Mouse (Mus musculus) testis, postnatal 10 days (tissue): ENCODE data around the gene Med28.
A peak's percentile ranks its signal among the peaks of the same experiment; 100 is the strongest.

ENCODE experiments used
- DNase-seq: peaks from one replicate; pipeline ENCODE4 v3.0.0; 2021; ENCODE audit warnings: low spot score

Med28 gene

DNA sequence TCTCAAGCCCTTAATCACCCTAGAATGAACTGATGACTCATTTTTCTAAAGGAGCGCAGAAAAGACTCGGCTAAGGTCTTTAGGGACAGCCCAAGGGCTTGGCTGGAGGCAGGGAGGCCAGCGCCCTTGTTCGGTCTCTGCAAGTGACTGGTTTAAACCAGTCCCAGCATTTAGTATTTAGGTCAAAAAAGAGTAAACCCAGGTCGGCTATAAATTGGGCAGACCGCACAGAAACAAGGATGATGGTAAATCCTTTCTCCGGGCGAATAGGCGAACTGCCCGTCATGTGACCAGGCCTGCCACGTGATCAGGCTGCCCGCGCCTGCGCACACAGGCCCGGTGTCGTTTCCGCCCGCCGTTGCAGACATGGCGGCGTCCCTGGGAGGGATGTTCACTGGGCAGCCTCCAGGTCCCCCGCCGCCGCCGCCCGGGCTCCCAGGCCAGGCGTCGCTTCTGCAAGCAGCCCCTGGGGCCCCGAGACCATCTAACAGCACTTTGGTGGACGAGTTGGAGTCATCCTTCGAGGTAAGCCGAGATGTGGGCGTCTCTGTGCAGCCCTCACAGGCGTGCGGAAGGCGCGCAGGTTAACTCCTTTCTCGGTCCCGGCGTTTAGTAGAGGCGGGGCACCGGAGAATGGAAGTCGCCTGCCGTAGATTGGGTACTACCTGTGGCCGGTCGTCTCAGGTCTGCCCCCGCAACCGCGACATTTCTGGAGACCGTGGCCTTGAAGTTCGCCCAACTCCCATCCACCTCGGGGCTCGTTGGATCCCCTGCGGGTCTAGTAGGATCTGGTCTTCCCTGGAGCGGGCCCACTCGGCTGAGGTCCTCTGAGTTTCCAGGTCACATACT is at the start of gene Med28:
Med28 (plus strand) TSS at position 270 of the 849 bp plus-strand sequence.
- peak; percentile 96 for DNase-seq

DNA sequence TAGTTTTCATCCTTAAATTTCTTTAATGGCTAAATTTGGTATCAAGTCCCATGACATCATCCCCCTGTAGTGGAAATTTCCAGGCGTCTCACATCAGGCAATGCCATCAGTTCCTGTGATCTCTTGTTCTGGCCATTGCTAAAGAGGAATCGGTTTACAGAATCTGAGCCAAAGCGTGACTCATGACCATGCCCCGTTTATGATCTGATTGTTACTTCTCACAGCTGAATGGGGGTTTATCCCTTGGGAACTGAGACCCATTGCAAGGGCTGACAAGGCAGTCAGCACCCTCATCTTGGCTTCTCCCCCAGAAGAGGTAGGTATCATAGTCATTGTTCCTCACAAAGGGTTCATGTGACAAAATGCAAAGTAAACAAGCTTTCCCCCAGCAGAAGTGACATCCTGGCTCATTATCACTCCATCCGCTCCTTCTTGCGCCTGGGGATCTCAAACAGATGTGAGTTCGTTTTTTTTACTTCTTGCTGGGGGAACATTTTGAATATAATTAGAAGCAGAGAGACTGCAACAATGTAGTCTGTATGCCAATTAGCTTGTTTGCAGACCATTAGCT is 47.1 kb upstream of the Med28 start:
- no peak for DNase-seq

DNA sequence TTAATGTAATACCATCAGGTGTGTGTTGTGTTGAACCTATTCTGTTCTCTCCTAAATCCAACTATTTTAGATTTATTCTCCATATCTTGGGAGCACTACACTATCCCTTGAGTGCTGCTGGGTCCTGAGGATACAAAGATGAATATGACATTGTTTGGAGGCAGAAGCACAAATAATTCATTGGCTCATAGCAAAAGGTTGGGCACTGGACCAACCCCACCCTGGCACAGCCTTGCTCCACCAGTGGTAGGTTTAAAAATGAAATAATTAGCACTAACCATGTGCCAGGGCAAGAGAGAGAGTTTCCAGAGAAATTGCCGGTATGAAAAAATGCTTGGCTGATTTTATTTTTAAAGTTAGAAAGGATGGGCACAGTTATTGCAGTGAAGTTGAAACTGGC is 46.5 kb upstream of the Med28 start:
- no peak for DNase-seq

DNA sequence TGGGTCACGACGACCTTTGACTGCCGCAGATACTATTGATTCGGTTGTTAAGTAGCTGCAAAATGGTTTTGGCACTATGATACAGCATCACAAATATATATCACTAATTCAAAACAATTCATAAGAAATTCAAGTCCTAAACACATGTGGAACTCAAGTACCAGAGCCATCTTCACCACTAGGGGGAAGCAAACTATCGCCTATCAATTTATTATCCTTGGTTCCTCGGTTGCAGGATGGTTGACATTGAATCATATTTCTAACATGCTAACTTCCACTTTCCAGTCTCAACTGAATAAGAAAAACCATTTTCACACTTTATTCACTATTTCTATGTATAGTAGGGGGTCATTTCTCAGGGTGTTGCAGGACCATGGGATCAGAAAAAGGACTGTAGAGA is 45.8 kb upstream of the Med28 start:
- DNase-seq: no peak

DNA sequence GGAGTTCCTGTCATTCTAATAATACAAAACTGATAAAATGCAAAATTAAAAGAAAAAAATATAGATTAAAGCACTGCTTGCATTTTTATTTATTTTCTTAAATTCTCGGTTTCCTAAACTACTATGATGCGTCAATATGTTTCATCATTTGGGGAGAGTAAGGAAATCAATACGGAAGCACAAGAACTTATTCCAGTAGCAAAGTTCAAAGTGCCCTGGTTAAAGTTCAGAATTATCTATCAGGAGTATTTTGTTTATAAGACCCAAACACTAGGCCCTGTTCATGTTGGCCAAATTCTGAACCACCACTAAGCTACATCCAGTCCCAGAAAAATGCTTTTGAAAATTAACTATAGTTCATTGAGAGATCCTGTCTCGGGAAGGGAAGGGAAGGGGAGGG is 45.3 kb upstream of the Med28 start:
- no peak for DNase-seq

DNA sequence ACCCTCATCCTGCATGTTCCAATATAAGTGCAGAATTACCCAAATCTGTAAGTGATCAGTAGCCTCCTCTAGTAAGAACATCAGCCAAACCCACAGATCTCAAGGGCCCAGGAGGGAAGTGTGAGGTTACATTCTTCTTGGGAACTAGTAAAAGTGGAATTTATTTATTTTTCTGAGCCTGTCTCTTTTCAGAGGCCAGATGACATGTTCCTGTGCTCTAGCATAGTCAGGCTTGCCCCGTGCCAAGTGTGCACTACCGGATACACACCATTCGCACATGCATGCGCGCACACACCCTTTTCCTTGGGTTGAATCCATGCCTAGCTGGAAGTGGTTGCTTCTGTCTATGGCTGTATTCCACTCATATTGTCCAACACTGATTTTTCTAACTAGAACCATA is 44.3 kb upstream of the Med28 start:
- DNase-seq: no peak

DNA sequence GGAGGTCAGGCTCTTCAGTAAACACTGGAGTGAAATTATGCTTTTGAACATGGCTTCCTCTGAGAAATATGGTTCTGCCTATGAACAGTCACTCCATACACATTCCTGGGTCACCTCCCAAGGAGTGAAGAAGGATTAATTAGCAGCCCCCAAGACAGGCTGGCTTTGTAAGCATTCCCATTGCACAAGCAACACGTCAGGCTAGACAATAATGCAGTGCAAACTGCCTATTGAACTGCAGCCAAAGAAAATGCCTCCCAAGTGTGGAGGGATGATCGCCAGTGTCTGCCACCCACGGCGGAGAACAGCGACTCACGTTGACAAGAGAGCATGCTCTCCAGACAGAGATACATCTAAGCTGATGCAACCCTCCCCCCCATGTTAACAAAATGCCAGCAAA is 43.7 kb upstream of the Med28 start:
- no peak for DNase-seq

DNA sequence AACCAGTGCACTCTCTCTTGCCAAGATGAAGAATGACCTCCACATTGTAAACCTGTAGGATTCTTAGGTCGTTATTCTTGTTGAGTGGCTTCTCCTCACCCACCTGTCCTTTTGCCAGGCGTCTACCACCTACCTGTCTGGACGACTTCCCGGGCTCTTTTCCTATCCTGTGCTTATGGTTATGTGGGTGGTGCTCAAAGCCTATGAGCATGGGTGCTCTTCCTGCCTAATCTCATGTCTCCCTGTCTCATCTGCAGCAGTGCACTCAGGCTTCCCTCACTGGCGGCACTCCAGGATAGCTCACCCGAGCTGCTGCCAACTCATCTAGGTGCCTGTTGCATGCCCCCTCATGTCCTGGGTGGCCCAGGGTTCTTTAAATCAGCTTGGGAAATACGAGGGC is 42.4 kb upstream of the Med28 start:
- no peak for DNase-seq

DNA sequence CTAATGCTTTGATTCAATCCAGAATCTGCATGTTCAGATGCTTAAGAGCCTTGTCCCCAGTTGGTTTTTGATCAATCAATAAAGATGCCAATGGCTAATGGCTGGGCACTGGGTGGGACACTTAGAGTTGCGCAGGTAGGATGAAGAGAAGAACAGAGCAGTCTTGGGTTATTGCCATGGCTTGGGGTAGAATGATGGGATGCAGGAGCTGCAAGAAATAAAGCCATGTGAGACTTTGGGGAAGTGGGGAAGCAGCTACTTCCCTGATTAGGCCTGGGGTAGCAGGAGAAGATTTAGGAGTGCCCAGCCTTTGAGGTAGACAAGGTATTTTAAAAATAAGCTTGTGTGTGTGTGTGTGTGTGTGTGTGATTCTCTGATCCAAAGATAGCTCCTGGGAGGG is 40.0 kb upstream of the Med28 start:
- no peak for DNase-seq

DNA sequence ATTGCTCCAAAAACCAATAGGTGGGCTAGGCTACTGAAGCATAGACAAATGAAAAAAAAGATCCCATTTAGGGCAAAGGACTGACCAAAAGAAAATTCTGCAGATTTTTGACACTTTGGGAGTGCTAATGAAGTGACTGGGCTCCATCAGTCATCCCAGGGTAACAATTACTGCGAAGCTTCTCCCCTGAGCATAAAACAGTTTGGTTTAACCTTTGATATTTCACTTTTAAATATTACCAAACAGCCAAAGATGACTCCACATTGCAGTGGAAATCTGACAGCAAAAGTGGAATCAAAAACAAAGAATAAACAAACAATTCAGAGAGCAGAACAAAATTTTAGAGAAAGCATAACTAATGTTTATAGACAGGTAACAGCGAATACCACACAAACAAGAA is 38.9 kb upstream of the Med28 start:
- no peak for DNase-seq

DNA sequence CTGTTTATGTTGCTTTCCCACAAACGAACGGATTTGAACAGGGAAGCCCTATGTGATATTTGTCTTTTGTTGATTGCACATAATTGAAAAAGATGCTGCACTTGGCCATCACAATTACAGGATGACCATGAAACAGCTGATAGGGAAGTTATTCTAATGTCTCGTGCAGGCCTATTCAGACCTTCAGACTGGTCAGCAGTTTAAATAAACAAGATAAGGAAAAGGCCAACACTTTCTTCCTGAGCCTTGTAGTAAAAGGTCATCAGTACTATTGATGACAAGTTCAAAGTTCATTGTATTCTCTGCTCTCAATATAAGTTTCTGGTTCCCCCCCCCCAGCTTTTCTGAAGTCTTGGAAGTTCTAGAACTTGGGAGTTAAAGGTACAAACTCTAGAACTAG is 37.4 kb upstream of the Med28 start:
- DNase-seq: no peak

DNA sequence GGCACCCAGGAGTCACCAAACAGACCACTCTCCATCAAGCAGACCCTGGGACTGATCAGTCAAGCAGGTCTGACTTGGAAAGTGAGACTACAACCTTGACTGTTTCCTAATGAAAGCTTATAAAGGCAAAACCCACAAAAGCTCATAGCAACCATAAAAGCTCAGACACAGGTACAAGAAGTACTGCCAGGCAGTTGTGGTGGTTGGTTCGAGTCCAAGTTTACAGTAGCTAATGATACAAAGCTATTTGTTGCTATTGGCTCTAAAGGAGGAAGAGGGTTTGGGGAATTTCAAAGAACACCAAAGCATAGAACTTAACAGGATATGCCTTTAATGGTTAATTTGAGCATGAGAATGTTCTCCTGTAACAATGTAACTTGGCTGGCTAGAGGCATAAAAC is 36.4 kb upstream of the Med28 start:
- no peak for DNase-seq

DNA sequence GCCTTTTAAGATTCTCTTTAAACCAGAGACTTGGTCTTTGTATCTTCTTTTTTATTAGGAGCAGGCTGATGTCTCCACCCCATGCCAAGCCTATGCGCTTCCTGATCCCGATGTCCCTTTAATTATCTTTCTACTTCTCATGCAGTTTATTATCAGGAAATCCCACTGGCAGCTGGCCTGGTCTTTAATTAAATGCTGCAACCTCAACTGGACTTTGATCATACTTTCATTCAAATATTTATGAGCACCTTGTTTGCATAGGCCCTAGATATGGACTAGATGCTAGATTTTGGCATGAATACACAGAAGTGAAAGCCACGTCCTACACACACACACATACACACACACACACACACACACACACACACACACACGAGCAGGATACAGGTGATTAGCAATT is 28.3 kb upstream of the Med28 start:
- no peak for DNase-seq

DNA sequence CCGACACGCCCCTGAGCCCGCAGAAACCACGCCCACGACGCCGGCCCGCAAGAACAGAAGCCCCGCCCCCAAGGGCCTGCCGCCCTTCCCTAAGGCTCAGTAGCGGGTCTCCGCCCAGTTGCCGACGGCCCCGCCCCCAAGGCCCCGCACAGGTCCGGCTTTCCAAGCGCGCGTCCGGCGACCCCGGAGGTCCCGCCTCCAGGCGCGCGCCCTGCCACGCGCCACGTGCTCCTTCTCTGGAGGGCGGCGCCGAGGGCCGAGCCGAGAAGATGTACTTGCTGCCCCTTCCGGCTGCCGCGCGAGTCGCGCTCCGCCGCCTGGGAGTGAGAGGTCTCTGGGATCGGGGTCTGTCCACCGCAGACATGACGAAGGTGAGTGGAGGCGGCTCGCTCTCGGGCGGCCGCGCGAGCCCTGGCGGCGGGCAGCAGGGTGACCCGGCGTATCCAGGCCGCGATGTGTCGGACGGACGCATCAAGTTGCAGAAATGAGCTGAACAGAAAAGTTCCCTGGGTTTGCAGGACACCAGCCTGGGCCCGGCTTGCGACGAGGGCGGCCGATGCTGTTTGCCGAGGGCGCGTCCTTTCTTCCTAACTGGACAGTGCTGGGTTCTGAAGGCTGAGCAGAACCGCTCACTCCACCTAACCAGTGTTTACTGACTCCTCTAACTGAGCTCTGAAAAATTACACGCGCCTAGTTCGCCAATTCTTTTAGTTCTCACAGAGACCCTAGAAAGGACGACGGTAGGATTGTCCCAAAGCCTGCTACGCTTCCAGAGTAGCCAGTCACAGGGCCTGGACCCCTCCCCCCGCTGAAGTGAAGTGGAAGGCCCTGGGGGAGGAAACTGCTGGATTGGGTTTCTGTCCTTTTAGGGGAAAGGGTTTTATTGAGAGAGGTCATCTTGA is 26.6 kb upstream of the Med28 start, which contains the start of gene Lap3:
Lap3 (plus strand) TSS at position 184 of the 902 bp plus-strand sequence.
- peak; percentile 100 for DNase-seq

DNA sequence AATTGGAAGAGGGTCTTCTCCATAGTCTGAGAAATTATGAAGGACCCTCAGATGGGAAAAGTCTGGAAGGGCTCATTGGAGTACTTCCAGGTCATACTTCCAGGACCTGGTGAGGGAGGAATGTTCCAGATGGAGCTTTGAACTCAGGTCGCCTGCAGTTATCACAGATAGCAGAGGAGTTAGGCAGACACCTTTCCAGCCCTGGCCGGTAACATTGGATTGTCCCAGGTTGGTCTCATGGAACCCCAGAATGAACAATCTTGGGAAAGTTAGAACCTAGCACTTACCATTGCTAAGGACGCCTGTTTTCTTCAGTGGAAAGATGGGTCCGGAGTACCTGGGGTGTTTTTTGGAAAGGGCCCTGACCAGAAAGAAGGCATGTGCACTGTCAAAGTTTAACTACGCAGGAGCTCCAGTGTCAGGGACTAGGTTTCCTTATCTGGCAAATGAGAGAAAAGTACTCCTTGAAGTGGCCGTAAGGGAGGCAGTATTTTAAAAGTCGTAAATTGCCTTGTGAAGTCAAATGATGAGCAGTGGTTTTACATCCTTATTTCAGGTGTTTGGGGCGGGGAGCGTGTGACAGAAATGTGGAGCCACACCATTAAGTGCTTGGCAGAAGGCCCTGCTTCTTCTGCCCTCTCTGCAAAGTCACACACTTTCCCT is 25.8 kb upstream of the Med28 start:
- no peak for DNase-seq

DNA sequence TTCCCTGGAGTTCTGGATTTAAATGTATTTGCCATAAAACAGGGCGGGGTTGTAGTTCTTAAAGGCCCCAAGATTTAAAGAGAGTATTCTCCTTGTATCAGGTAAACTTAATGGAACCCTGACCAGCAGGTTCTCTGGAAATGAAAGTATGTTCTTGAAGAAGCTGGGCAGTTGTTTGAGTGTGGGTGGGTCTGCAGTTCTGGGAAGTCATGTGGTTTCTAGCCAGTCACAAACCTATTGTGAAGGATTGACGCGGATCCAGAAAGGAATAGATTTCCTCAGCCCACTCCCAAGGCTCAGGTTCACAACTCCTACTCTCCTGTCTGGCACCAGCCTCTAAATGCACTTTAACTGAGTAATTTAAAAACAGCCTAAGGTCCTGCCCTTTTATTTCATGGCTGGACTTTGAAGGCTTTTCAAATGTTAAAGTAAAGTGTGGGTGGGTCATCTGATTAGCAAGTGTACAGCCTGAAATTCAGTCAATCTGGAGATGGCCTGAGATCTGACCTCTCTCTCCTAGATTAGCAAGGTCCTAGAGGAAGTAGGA is 24.5 kb upstream of the Med28 start:
- no peak for DNase-seq

DNA sequence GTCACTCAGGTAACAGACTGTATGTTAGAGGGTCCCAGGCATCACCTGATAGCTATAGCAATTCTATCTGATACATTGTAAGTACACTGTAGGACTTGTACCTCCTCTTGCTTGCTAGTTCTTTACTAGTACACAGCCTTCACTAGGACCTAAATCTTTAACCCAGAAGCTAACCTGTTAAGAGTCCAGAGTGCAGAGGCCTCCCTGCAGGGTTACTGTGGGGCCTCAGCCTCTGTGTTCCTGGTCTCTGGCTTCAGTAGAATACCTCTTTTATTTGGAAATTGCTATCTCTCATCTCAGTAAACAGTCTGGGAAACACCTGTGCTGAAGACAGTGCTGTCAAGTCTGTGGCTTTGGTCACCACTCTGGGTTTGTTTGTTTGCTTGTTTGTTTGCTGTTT is 24.0 kb upstream of the Med28 start:
- DNase-seq: no peak

DNA sequence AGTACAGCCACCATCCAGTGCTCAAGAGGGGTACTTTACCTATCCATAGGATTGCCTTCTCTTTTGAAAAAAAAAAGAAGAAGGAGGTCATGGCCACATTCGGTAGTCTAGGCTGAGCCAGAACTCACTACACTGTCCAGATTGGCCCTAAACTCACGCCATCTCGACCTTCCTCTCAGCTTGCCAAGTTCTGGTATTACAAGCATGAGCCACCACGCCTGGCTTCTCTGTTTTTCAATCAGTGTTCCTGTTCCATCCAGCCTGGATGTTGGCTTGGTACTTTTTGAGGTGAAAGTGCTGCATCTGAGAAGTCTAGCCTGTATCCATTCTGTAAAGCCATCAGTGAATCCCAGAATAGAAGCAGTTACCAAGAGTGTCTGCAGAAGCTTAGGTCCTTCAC is 23.6 kb upstream of the Med28 start:
- no peak for DNase-seq

DNA sequence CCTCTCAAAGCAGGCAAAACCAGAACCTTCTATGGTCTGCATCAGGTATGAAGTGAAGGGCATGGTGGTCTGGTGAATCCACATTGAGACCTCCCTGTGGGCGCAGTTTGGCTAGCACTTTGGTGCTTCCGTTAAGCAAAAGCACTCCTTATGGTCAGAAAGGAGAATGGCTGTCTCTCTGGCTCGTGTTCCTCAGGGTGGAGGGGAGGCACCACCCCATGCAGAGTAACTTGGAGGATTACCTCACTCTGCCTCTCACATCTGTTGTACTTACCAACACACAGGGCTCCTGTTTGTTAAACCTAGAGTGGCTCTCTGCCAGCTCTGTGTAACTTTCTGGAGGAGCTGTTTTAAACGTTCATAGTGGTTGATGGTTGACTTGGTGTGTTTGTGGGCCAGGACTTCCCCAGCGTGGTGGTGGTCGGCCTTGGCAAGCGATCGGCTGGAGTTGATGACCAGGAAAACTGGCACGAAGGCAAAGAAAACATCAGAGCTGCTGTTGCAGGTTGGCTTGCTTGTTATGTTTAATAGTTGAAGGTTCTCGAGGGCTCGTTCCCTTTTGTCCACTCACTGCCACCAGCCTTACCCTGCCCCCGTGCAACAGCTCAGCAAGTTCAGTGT is 23.0 kb upstream of the Med28 start:
- DNase-seq: no peak

DNA sequence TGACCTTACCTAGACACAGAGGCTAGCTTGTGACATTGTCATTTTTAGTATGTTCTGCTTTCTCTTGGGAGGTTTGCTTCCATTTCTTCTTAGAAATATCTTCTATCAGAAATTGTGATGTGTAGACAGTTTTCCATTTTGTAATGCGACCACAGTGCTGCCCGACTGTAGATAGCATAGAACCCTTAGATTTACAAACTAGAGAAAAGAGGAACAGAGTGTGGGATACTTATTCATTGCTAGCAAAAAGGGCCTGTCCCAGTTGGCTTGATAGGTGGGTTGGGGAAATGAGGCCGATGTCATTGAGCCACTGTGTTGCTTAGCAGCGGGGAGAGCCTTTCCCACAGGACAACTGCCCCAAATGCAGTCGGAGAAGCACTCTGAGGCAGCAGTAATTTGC is 22.5 kb upstream of the Med28 start:
- DNase-seq: no peak

DNA sequence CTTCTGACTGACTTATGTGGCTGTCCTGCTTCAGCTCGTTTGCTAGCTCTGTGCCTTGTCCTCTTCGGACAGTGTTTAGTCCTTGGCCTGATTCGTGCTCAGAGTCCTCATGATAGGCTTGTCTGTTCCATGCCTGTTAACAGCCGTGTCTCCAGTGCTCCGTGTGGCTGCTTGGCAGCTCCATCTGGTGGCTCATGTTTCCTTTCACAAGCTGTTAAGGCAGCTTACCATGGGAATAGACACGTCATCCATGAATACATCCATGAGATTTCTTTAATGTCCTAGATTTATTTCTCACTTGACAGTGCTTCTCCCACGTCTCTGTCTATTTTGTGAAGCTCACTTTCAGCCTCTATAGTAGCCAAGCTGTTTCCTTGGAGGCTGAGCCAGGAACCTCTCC is 10.0 kb upstream of the Med28 start:
- DNase-seq: peak; percentile 15

DNA sequence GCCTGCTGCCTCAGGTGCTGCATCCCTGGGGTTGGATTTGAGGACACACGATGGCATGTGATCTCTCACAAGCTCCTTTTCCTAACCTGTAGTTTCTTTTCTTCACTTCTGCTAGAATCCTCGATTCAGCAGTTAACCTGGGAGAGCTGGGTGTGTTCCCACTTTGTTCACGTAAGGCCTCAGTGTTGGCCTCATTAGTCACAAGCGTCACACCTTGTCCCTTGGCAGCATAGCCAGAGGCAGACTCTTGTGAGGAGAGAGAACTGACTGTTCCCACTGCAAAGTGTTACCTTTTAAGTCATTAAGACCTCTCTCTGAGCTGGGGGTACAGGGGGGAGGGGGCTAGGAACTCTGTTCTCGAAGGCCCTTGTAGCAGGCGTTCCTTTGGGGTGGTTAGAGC is 7.1 kb upstream of the Med28 start:
- DNase-seq: no peak
